Mouse (Mus musculus) liver, adult (tissue): ENCODE data around the gene Flnb.
A peak's percentile ranks its signal among the peaks of the same experiment; 100 is the strongest.

Experiments used
- GATA4 ChIP-seq: IDR thresholded peaks from 2 replicates; pipeline ENCODE4 v1.6.1; 2014; ENCODE audit warnings: mild to moderate bottlenecking, low read length; ENCODE audit not compliant: insufficient replicate concordance

The Flnb gene

DNA sequence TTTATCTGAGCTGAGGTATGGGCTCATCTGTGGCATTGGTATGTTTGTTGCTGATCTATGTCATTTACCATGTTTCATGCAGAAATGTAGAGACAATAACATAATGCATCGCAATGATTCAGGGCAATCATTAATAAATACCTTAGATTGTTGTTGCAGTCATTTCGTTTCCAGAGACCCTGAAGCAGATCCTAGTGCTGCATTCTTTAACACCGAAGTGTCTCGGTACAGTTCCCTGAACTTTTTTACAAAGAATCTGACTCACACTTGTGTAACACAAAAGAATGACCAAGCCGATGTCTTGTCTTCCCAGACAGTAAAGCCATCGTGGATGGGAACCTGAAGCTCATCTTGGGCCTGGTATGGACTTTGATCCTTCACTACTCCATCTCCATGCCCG lies 49.5 kb downstream of the Flnb start:
- no peak for TF ChIP-seq GATA4

DNA sequence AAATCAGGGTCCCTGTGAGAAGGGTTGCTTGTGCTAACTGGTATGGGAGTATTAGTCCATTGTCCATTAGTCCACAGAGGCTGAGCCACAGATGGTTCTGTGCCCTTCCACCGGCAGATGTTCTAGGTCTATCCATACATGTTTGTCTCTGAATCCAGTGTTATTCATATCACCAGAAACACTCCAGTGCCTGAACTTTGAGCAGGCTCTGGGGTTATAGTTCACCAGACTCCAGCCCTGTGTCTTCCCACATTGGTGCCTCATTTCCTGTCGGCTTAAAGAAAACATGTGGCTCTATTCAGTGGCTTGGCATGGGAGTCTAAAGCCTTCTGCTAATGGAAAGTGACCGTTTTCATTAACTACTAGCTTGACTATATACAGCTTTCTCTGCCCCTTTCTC lies 50.1 kb downstream of the Flnb start:
- TF ChIP-seq GATA4: no peak

DNA sequence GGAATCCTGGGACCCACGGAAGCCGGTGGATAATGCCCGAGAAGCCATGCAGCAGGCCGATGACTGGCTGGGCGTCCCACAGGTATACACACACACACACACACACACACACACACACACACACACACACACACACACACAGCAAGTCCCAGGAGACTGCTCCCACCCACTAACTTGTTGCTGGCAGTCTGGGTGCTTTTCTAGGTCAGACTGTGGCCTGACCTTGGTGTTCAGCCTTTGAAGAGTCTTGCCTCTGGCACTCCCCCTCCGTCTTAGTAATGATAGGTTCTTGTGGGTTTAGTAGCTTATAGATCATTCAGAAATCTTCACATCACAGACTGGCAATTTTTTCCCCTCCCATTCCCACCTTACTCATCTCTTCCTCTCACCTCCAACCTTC lies 52.0 kb downstream of the Flnb start:
- TF ChIP-seq GATA4: no peak

DNA sequence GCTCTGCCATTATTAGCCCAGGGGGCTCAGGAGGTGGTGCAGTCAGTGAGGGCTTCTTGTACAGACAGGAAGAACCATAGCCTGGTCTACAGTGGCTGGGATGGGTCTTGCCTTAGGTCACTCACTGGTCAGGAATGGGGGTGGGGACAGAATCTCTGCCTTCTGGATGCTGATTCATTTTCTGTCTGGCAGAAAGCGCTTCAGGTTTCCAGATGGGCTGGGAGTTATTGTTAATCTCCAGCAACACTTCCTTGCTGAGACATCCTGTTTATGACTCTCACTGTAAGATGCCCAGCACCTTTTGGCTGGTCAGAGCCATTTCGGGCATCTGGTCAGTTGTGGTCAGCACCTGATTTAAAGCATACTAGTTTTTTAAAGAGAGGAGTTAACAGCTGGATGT lies 55.8 kb downstream of the Flnb start:
- TF ChIP-seq GATA4: peak; percentile 14; the same call in 1 of the 2 replicates

DNA sequence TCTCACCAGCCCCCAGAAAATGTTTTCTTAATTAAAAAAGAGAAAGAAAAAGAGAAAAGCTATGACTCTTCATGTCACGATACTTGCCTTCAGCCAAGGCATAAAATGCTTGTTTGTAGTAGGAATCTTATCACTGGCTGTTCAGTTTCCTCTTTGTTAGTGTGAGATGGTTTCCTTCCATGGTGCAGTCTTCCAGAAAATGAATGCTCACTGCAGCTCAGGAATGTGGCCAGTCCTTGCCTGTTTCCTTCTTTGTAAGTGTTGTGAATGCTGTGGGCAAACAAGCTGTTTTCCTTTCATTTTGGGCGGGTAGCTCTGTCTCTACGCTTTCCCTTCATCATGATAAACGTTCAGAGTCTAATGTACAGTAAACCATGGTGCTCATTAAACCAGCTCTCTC lies 56.7 kb downstream of the Flnb start:
- TF ChIP-seq GATA4: peak; percentile 78; the same call in 1 of the 2 replicates

DNA sequence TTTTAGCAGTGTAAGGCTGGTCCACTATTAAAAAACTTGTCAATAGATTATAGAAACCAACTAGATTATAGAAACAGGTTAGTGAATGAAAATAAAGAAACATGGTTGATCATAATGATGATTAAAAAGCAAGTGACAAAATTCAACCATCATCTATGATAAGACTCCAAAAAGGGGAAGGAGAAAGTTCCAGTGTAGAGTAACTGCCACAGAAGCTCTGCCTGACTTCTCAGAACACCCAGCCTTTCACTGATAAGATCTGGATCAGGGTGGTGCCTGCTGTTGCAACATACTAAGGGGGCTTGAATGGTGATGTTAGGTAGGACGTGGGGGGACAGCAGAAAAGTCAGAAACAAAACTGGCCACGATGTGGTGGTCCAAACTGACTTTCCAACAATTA lies 60.2 kb downstream of the Flnb start:
- TF ChIP-seq GATA4: no peak

DNA sequence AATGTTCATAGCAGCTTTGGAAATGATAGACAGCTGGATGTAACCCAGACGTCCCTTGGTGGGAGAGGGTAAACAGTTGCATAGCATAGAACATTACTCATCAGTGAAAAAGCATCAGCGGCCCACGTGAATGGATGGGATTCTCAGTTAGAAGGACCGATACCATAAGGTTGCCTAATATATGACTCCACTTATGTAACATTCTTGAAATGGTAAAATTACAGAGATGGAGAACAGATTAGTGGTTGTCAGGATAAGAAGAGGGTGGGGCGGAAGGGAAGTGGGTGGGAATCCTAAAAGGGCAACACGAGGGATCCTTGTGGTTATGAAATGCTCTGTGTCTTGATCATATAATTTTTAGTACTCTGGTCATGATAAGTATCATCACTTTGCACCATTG lies 62.6 kb downstream of the Flnb start:
- TF ChIP-seq GATA4: no peak

DNA sequence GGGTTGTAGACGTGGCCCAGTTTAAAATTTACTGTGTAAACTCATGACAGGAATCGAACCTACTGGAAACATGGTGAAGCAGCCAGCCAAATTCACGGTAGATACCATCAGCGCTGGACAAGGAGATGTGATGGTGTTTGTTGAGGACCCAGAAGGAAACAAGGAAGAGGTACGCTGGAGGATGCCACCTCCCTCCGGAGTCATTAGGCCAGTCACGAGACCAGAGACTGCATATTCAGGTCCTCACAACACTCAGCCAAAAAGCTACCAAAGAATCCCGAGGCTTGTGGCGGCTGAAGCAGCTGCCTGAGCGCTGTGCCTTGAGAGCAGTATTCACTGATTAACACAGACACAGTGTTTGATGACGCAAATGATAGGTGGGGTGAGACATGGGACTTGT lies 63.8 kb downstream of the Flnb start:
- no peak for TF ChIP-seq GATA4

DNA sequence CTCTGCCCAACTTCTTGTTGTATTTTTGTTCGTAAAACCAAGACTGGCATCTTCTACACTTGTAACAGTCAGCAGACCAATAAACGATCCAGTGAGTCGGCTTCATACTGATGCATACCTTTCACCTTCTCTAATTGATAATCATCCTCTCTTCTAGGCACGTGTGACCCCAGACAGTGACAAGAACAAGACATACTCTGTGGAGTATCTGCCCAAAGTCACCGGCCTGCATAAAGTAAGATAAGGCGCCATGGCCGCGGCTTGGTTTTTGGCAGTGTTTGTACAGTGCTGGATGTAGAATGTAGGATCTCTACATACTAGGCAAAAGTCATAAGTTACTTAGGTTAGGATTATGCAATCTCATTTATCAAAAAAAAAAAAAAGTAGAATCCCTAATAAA lies 64.3 kb downstream of the Flnb start:
- TF ChIP-seq GATA4: no peak

DNA sequence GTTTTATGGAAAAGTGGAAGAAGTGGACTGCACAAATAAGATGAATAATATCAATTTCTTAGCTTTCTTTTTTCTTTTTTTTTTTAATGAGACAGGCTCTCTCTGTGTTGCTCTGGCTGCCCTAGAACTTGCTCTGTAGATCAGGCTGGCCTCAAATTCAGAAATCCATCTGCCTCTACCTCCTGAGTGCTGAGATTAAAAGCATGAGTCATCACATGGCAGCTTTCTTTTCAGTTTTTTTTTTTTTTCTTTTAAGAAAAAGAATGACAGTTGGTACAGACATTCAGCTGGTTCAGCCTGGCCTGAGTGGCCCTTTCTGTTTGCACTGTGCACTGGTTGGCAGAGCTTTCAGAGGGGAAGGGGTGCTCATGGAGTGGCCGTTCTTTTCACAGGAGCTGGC lies 66.4 kb downstream of the Flnb start:
- no peak for TF ChIP-seq GATA4

DNA sequence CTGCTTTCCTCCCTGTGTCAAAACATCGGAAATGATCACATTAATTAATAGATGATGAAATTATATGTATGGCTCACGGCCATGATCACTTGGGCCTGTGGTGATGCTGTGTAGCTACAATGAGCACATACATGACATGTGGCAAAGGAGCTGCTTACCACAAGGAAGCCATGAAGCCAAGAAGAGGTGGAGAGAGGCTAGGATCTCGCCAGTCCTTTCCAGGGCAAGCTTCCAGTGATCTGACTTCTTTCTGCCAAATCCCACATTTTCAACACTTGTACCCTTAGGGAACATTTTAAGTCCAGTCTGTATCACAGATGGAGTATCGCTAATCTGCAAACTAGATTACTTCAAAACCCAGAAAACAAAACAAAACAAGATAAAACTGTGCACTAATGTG lies 67.1 kb downstream of the Flnb start:
- TF ChIP-seq GATA4: no peak

DNA sequence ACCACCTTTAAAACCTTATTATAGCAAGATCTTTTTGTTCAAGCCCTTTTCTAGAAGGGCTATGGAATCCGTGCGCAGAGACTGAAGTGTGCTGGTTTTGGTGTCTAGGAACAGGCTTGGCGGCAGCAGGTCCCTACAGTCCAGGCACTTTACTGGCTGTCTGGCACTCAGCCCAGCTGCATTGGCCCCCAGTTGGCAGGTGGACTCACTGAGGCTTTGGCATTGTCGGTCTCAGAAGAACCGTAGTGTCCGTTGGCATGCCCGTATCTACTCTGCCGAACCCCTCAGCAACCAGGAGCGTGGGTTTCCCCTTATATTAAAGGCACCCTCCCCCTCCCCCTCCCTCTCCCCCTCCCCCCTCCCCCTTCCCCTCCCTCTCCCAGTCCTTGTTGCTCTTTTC lies 67.8 kb downstream of the Flnb start:
- TF ChIP-seq GATA4: no peak

DNA sequence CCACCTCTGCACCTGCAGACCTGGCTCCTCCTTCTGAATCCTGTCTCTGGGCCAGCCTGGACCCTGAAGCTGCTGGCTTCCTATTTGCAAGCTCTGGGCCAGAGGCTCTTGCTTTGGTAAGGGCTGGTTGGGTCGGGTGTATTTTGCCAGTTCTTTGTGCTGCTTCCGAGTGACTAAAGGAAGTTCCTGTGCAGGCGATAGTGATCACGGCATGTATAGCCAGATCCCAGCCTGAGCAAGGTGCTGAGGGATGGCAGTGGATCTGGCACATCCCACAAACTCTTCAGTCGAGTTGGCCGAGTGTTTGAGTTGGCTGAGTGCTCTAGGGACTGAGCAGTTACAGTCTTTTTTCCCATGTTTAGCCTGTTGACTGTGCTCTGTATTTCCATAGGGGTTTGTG lies 68.3 kb downstream of the Flnb start:
- TF ChIP-seq GATA4: no peak

DNA sequence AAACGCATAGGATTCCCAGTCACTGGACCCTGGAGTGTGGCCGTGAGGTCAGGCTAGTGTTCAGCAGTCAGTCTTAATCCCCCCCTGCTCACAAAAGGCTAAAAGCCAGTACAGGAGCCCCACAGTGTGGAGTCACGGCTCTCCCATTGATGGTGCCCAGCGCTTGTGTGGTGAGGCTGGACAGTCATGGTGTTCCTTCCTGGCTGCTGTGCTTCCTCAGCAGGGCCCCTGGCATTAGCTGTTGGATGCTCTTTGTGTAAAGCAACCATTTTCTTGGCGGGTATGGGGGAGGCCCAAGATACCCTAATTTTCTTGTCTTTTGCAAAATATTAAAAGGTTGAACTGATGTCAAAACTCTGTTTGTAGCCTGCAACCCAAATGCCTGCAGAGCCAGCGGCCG lies 69.4 kb downstream of the Flnb start:
- no peak for TF ChIP-seq GATA4

DNA sequence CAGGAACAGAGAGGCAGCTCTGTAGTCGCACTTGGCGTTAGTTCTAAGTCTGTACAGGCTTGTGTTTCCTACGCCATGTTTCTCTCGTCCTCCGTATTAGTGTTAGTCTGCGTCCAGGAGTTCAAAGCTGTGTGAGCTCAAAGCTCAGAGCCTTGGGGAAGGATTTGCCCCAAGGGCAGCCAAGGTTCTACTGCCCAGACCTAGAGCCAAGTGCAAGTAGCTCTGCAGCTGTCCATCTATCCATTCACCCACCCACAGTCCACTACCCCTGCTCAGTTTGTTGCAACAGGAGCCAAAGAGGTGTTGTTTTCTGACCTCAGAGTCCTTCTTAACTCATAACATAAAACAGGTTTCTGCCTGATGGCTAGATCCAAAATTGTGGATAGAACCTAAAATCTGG lies 70.5 kb downstream of the Flnb start:
- TF ChIP-seq GATA4: no peak

DNA sequence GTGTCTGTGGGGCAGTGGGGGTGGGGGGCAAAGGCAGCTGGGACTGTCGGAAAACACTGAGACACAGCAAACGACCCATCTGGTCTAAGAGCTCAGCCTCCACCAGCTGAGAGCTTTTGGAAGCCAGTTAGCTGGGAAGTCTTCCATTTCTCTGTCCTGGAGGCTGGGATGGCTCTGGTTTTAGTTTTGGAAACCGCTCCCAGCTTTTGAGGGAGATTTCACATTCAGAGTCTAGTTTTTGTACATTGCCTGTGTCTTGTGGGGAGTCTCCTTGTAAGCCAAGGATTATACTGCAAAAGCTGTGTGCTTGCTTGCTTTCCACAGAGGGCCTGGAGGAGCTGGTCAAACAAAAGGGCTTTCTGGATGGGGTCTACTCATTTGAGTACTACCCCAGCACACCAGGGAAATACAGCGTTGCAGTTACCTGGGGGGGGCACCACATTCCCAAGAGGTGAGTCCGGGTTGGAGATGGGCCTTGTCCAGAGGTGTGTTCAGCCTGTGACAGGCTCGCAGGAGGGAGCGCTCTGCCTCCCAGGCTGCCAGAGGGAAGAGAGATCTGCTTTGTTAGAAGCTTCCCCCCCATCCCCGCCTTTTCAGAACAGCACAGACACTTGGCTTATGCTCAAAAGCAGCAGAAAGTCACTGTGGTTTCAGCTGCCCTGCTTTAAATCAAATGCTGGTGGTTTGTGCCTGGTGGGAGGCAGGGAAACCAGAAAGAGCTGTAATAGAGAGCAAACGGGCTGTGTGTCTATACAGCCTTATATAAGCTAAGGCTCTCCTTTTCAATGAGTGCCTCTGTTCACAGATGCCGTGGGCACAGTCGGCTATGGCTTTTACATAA lies 71.3 kb downstream of the Flnb start:
- TF ChIP-seq GATA4: no peak

DNA sequence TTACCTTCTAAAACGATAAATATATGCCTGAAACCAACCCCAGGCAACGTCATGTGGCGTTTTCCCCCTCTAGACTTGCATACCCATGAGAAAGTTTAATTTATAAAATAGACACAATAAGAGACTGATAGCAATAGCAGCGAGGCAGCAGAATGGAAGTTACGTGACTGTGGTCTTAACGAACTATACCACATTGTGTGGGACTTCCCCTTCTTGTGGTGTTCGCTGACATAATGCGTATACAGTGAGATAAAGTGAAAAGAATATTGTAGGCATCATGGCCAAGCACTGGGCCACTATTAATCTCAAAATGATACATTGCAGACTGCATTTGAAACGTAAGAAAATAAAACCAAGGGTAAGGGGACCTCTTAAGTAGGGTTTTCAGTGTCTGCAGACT lies 72.1 kb downstream of the Flnb start:
- TF ChIP-seq GATA4: no peak
